Mouse (Mus musculus) layer of hippocampus, adult 11-12 months (tissue): ENCODE results near the gene Sema6b.
A peak's percentile ranks its signal among the peaks of the same experiment; 100 is the strongest.

ENCODE experiments used
- DNase-seq: peaks from one replicate; pipeline ENCODE4 v3.0.0; 2022; ENCODE audit warnings: low spot score

Sema6b gene

GRCm38 (mm10) chr17:56146131-56146530 is 6.0 kb upstream of the Sema6b start:
- DNase-seq: no peak

GRCm38 (mm10) chr17:56144546-56144945 is 4.4 kb upstream of the Sema6b start:
- no peak for DNase-seq

- DNase-seq: peak; percentile 63
Measured at GRCm38 (mm10) chr17:56141702-56142605, 1.8 kb upstream of the Sema6b start.

- DNase-seq: peak; percentile 53
Measured at GRCm38 (mm10) chr17:56139355-56139754, 788 bp downstream of the Sema6b start.

- no peak for DNase-seq
Measured at GRCm38 (mm10) chr17:56137839-56138613, 2.1 kb downstream of the Sema6b start.

GRCm38 (mm10) chr17:56136558-56136957 is 3.6 kb downstream of the Sema6b start:
- no peak for DNase-seq

GRCm38 (mm10) chr17:56134463-56134971 is 5.6 kb downstream of the Sema6b start:
- DNase-seq: peak; percentile 62

- DNase-seq: no peak
Measured at GRCm38 (mm10) chr17:56133457-56134363, 6.4 kb downstream of the Sema6b start.

- peak; percentile 66 for DNase-seq
Measured at GRCm38 (mm10) chr17:56132661-56133060, 7.5 kb downstream of the Sema6b start.

- peak; percentile 75 for DNase-seq
Measured at GRCm38 (mm10) chr17:56131814-56132213, 8.3 kb downstream of the Sema6b start.

- no peak for DNase-seq
Measured at GRCm38 (mm10) chr17:56131136-56131535, 9.0 kb downstream of the Sema6b start.

- DNase-seq: no peak
Measured at GRCm38 (mm10) chr17:56128246-56128645, 11.9 kb downstream of the Sema6b start.

GRCm38 (mm10) chr17:56126175-56126574 is 14.0 kb downstream of the Sema6b start:
- no peak for DNase-seq

GRCm38 (mm10) chr17:56125276-56125630 is 14.9 kb downstream of the Sema6b start:
- DNase-seq: no peak

- DNase-seq: no peak
Measured at GRCm38 (mm10) chr17:56124377-56125275, 15.5 kb downstream of the Sema6b start.

GRCm38 (mm10) chr17:56123681-56124340 is 16.3 kb downstream of the Sema6b start:
- DNase-seq: no peak

GRCm38 (mm10) chr17:56123161-56123560 is 17.0 kb downstream of the Sema6b start:
- DNase-seq: no peak

GRCm38 (mm10) chr17:56121826-56122225 is 18.3 kb downstream of the Sema6b start, which contains the start of gene Lrg1:
Gene Lrg1, minus strand, starts transcription at chr17:56122001.
- no peak for DNase-seq

- DNase-seq: no peak
Measured at GRCm38 (mm10) chr17:56119981-56120880, 19.9 kb downstream of the Sema6b start.
